Mouse (Mus musculus) lung, postnatal 4 days (tissue): ENCODE data around the gene Plcb3.

Experiments
- DNase-seq, 2 experiments: peaks; one replicate each; pipeline ENCODE4 v3.0.0; 2021

The Plcb3 gene

GRCm38 (mm10) chr19:6990712-6991111, 14.4 kb upstream of the Plcb3 start:
- no peak for DNase-seq

DNA sequence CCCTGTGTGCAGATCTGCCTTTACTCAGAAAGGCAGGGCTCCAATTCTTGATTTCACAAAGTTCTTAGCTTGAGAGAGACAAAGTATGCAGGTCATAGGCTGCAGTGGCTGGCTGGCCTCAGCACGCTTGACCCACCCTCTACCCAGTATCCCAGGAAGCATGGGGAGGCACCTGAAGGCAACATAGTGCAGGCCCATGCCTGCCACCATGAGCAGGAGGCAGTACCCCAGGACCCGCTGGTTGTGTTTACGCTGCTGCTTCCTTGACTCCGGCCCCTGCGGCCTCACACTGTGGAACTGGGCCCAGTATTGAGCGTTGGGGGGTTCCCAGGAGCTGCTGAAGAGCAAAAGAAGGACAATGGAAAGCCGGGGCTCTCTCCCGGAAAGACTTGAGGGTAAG, 13.0 kb upstream of the Plcb3 start:
- DNase-seq: no peak

DNA sequence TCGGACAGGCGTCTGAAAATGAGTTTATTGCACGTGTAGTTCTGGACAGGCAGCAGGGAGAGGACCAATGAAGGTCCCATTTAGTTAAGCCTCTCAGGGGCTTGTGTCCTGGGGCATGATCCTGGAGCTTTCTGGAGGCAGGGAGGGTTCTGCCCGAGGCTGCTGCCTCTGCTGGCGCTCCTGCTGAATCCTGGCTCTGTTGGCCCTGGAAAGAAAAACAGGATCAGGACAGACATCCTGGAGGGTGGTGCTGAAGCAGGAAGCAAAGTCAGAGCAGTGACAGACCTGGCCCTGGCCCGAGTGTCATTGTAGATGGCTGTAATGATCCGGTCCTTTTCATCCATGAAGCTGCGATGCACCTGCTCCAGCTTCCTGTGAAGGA, 11.6 kb upstream of the Plcb3 start:
- DNase-seq: no peak

DNA sequence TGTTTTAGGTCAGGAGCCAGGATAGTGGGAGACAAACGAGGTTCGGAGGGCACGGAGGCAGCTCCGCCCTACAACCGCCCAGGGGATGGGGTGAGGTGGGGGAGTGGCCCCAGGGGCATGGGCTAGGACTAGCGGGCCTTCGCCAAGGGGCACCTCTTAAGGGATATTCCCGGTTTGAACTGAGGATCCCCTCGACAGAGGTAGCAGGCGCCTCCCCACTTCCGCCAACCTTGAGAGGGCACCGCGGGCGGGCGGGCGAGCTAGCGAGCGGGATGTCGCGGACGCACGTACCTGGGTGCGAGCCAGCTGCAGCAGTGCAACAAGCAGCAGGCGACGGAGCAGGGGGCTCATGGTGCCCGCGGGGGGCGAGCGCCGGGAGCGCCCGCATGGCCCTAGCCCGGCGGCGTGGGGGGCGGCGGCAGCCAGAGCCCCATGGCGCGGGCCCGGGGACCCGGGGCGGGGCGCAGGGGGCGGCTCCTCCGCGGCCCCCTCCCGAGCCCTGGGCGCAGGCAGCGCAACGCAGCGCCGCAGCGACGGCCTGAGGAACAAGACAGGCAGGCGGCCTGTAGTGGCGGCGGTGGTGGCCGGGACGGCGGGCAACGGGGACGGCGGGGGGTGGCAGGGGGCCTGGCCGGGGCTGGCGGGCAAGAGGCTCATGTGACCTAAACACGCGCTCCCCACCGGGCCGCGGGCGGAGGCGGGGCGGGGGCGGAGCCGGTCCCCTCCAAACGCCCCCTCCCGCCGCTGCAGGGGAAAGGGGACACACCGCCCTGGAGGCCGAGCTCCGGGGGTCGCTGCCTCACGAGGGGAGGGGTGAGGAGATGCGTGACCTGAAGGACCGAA, 11.0 kb upstream of the Plcb3 start, which contains the start of gene Vegfb:
Gene Vegfb, minus strand, starts transcription at position 591 of the 843 bp plus-strand sequence.
- peak; percentile 68 to 79 for DNase-seq

DNA sequence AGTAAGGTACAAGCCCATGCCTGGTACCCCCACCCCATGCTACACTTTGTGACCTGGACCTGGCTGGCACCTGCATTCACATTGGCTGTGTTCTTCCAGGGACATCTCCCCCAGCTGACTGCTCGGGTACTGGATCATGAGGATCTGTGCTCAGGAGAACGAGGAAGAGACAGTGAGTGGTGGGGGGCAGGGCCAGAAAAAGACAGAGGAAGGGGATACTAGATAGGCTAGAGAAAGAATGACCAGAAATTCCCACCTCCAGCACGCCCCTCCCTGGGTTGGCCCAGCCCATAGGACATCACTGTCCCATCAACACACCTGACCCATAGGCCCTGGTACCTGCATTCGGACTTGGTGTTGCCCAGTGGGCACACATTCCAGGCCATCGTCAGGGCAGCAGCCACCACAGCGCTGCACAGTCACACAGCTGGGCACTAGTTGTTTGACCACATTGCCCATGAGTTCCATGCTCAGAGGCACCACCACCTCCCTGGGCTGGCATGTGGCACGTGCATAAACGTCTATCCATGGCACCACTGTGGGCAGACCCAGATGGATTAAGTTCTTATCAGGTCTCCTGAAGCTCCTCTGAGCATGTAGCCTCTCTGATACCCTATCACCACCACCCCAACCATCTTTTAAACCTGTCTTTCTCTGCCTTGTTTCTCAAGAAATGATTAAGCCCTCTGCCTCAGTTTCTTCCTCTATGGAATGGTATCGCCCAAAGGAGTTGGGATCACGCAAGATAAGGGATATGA, 9.9 kb upstream of the Plcb3 start:
- DNase-seq: no peak

DNA sequence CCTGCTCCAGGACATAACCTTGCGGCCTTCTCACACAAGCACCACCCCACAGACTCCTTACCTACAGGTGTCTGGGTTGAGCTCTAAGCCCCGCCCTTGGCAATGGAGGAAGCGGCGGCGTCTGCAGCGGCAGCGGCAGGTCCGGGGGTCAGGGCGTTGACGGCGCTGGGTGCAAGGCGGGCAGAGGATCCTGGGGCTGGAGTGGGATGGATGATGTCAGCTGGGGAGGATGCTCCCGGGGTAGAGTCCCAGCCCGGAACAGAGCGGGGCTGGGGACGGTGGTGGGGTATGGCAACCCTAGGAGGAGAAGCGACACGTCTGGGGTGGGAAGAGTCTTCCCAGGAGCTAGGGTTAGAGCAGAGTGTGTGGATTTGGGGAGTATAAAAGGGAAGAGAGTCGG, 9.0 kb upstream of the Plcb3 start:
- DNase-seq: no peak

- DNase-seq: no peak
These were observed 7.4 kb upstream of the Plcb3 start for GRCm38 (mm10) chr19:6983621-6984020.

DNA sequence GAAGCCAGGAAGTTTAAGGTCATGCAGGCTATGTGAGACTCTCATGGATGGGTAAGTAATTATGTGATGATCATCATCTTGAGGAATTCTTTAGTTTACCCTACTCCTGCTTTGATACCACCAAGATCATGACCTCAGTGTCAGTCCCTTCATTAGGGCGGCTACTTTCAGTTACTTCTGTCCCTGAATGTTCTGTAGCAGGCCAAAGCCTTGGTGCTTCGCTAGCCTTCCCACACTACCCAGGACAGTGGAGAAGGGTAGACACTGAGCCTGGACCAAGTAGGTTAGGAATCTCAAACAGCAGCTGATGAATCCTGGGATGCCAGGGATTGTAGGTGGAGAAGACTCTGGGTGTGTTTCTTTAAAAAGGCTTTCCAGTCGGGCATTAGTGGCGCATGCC, 5.2 kb upstream of the Plcb3 start:
- DNase-seq: no peak

- peak; percentile 99 for DNase-seq
These were observed 4.3 kb upstream of the Plcb3 start, which contains the start of gene Fkbp2 for GRCm38 (mm10) chr19:6980381-6981093. Fkbp2 (minus strand) TSS chr19:6980501.

DNA sequence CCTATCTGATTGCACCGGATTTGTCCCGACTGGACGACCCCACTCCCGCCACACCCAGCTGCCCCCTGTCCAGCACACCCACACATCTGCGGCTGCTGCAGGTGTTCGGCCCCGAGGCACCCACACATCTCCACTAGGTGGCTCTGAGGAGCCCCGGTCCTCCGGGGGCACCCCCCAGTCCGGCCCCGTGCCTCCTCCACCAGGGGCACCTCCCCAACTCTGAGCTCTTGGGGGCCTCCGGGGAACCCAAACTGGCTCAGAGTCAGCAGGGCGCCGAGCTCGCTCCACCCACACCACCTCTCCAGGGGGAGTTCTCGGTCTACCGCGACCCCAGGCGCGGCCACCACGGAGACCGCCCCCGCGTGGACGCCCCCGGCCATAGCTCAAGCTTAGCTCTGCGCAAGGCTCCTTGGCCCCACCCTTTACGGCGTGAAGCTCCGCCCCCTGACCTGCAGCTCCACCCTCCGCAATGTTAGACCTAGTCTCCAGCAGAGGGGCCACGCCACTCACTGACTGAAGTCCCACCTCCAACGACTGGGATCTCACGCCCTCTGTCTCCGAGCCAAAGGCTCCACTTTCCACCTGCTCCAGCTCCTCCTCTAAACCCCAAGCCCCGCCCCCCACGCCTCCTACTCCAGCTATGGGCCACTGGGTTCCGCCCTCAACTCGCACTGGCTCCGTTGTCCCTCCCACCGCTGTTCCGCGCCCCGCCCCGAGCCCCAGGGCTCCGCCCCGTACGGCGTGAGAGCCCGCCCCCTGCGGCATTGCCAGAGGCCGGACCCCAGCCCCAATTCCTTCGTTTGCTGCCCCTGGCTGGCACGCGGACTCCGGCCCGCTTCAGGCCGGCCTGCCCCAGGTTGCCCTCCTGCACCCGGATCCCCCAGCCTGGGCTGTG, 3.5 kb upstream of the Plcb3 start:
- DNase-seq: peak; percentile 99 to 100

DNA sequence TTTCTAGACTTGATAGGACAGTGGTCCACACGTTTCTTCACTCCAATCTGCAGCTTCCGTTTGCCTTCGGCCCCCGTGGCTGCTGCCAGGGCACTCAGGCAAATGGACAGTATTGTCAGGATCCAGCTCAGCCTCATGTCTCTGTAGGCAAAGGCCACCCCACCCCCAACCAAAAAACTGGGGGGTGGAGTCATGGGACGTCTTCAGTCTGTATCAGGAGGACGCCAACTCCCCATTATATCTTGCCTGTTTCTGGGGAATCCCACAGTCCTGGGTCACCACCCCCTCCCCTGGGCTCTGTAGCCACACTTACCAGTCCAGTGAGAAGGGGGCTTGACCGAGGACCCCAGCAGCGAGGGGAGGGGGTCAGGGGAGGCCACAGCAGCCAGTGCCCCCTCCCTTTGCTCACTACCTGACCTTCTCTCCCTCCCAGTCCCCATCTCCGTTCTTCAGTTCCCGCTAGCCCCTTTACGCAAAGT, 2.8 kb upstream of the Plcb3 start:
- peak in 1 of 2 experiments; percentile 45 for DNase-seq

GRCm38 (mm10) chr19:6978639-6978974, 2.3 kb upstream of the Plcb3 start:
- DNase-seq: no peak

GRCm38 (mm10) chr19:6977759-6978638, 1.7 kb upstream of the Plcb3 start:
- no peak for DNase-seq

DNA sequence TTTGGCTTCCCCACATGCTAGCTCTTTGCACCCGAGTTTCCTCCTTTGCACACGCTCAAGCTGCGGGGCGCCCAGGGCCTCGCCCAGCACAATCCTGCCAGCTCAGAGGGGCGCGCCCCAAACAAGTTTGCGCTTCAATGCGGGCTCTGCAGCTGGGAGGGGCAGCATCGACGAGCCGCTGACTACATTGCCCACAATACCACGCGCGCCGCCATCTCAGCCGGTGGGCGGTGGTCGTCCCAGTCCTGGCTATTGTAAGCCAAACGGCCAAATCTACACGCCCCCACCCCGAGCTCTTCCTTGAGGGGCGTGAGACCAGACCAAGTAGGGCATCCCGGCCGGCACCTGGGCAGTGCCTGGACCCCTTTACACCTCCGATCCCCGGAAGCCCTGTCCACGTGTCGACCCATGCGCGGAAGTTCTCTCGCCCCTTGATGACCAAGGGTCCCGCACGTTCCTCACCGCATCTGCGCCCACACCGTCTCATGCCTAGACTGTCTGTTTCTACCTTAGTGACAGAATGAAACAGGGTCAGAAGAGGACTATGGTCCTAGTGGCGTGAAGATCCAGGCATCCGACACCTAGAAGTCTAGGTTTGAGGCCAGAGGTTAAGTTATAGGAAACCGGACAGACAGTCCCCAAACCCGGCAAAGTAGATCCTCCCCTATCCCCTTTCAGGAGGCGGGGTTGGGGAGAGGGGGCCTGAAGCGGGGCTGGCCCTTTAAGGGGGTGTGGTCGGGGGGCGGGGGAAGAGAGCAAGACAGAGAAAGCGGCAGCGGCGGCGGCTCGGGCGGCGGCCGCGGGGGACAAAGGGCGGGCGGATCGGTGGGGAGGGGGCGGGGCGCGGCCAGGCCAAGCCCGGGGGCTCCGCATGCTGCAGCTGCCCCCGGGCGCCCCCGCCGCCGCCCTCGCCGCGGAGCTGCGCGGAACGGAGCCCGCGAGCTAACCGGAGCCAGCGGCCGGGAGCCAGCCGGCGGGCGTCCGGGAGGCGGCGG, 1.8 kb downstream of the Plcb3 start, which contains the start of gene Ppp1r14b:
Gene Ppp1r14b, plus strand, starts transcription at position 758 of the 995 bp plus-strand sequence.
- peak; percentile 87 to 88 for DNase-seq

- DNase-seq: no peak
These were observed 2.6 kb downstream of the Plcb3 start for GRCm38 (mm10) chr19:6973581-6974190.

DNA sequence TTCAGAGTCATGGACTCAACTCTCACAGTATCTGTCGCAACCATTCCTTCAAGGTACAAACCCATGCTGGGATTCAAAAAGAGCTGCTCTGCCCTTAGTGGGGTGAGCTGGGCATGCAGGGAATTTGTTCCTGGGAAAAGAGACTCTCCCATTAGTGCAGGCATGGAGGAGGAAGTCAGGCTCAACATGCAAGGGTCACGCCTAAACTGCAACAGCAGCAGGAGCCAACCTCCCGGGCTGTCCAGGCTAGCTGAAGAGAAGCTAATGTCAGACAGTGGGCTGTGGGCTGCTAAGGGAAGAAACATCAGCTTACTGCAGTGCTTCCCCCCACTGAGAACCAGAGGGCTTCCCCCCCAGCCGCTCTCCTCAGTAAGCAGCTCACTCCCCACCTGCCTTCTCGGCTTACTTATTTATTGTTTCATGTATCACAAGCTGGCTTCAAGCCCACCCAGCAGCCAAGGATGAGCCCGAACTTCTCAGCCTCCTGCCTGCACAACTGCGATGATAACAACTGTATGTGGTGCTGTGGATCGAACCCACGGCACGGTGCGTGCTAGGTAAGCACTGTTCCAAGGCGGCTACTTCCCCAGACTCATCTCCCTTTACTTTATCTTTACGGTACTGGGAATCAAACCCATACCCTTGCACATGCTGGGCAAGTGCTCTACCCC, 3.9 kb downstream of the Plcb3 start:
- DNase-seq: no peak

GRCm38 (mm10) chr19:6971644-6972043, 4.6 kb downstream of the Plcb3 start:
- no peak for DNase-seq

GRCm38 (mm10) chr19:6970460-6971085, 5.7 kb downstream of the Plcb3 start:
- DNase-seq: no peak
